Mouse (Mus musculus): ENCODE results near the gene Wdr18. TPM values are rescaled to one million over a fixed set of nuclear protein-coding genes. Genes with fewer than 3 reads are reported as not detected.
A peak's percentile ranks its signal among the peaks of the same experiment; 100 is the strongest.

Gene Wdr18
- total and polyA plus RNA-seq, 3 experiments, result 54.2 to 92.1 (median 70.8) TPM

DNA sequence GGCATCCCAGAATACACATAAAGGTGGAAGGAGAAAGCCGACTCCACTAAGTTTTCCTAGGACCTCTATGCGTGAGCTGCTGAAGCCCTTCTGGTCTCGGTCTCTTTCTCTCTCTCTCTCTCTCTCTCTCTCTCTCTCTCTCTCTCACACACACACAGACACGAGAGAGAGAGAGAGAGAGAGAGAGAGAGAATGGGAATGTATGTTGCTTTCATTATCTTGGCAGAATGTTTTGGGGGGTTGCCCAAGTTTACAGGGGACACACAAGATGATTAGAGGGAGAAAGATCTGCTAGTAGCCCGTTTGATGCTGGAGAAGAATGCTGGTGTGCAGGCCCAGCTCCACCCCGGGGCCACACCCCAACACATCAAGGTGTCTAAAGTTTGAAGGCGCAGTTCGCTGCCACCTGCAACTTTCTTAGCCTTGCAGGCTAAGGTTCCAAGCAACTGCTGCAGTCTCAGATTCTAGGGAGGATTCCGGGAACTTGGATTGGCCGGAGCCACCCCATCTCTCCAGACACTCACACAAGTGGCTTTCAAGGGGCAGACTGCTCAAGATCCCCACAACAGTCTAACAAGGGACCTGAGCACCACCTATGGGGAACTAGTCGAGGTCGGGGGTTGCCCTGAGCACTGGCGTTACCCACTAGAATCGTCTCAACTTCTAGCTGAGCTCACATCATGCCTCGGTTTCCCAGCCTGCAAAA is 34.0 kb upstream of the Wdr18 start:
- in situ Hi-C loops (cut with MboI; ENCODE audit: low pct_ligation_motif_present, low pct_unique_long_range_greater_than_20kb, low sequenced_read_pairs), result loop anchor here (5.0 kb wide), 2 partner anchors 34 to 36 kb away; partner anchors contain the start of genes Cfd and Wdr18
- H3K36me3 ChIP-seq (replicated peaks in 1 of 2; ENCODE audit: control insufficient read depth in 1 of 2, insufficient read depth in 1 of 2, low read length in 1 of 2), result peaks cover 5 to 13% of the 10 kb centered on the region in 2 experiments
- DNase-seq (ENCODE audit: extremely low read depth), result peak; percentile 46
- H3K27ac ChIP-seq (ENCODE audit: insufficient read depth, low read depth), result peak overlapping the region; percentile 81
- dilution Hi-C loops (cut with MboI; ENCODE audit: extremely low pct_ligation_motif_present, extremely low pct_unique_long_range_greater_than_20kb, low sequenced_read_pairs), result no loop called here
- no peaks in the 10 kb centered on the region for H3K27me3 ChIP-seq (replicated peaks)
- peaks cover 40% of the 10 kb centered on the region for H3K79me2 ChIP-seq (replicated peaks; ENCODE audit: control insufficient read depth, extremely low read depth, insufficient read depth, poor library complexity, severe bottlenecking)
- H3K9ac ChIP-seq (ENCODE audit: insufficient read depth, low read depth), result peak overlapping the region; percentile 75
- H3K4me3 ChIP-seq (replicated peaks in 1 of 3; ENCODE audit: low read depth in 2 of 3, low read length in 2 of 3, poor library complexity in 1 of 3), result peak overlapping the region; percentile 61 to 96 (median 63)
- H3K4me1 ChIP-seq (ENCODE audit: control insufficient read depth in 1 of 2, insufficient read depth in 2 of 2), result peaks cover 3 to 46% of the 10 kb centered on the region in 2 experiments
- peaks cover 4% of the 10 kb centered on the region for H3K9me3 ChIP-seq (replicated peaks; ENCODE audit: low read length)
- TF ChIP-seq CHD1 (IDR thresholded peaks at IDR 0.05; ENCODE audit: low read depth, low read length), result peak; percentile 64; the same call in 1 of the 2 replicates
- no peak for TF ChIP-seq ELF1 (IDR thresholded peaks at IDR 0.05; ENCODE audit: low read depth, low read length)
- TF ChIP-seq EP300 (IDR thresholded peaks at IDR 0.05; ENCODE audit: low read length), result 0 out of 2 replicates have a peak, but pooled peaks have one; percentile 8
- H3K4me2 ChIP-seq (ENCODE audit: insufficient read depth, low read depth, poor library complexity, severe bottlenecking), result peak overlapping the region; percentile 92

DNA sequence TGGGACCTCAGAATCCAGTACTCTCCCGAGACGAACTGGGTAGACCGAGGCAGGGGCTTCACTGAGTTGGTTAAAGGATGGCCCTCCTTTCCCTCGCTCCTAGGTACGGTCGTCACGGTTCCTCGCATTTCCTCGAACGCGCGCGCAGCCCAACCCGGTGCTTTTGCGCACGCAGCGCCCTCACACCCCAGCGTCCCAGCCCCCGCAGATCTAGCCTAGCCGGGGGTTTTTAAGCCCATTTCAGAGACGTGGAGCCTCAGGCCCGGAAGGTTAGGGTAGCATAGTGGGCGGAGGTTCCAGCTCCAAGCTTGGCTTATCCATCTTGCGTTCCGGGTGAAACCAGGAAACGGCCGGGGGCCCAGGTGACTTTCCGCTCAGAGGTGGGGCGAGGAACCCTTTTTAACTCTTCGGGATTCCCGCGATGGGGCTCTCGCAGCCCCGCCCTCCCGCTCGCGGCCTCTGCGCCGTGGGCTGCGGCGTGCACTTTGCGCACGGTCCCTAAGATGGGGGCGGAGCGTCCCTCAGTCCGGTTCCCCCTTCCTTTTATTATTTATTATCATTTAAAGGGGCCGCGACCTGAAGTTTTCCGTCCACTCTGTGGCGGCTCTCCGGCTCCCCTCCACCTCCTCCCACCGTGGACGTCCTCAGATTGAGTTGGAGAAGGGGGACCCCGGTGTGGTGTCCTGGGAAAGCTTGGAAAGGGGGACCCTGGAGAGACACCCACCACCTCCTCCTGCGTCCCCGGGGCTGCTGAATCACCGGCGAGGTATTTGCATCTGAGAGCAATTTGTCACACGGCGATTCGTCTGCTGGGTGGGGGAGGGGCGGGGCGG is 33.2 kb upstream of the Wdr18 start, which contains the start of gene Arid3a:
TSS of gene Arid3a (plus strand) at position 553 of the 833 bp plus-strand sequence.
- Histone ChIP-seq H3K4me1 (ENCODE audit: control insufficient read depth in 1 of 2, insufficient read depth in 2 of 2) (peaks cover 6 to 53% of the 10 kb centered on the region in 2 experiments), H3K4me2 (ENCODE audit: insufficient read depth, low read depth, poor library complexity, severe bottlenecking) (peak within 1 kb of the TSS; percentile 92), H3K9ac (ENCODE audit: insufficient read depth, low read depth) (peak within 1 kb of the TSS; percentile 98), H3K36me3 (replicated peaks in 1 of 2; ENCODE audit: control insufficient read depth in 1 of 2, insufficient read depth in 1 of 2, low read length in 1 of 2) (peaks cover 11 to 20% of the 10 kb centered on the region in 2 experiments), H3K27ac (ENCODE audit: insufficient read depth, low read depth) (peak within 1 kb of the TSS; percentile 81), H3K79me2 (replicated peaks; ENCODE audit: control insufficient read depth, extremely low read depth, insufficient read depth, poor library complexity, severe bottlenecking) (peaks cover 48% of the 10 kb centered on the region), H3K27me3 (replicated peaks) (no peaks in the 10 kb centered on the region), H3K4me3 (replicated peaks in 1 of 3; ENCODE audit: low read depth in 2 of 3, low read length in 2 of 3, poor library complexity in 1 of 3) (peak within 1 kb of the TSS; percentile 72 to 96 (median 91)), H3K9me3 (replicated peaks; ENCODE audit: low read length) (peaks cover under 1% of the 10 kb centered on the region)
- in situ Hi-C loops (cut with MboI; ENCODE audit: low pct_ligation_motif_present, low pct_unique_long_range_greater_than_20kb, low sequenced_read_pairs) (loop anchor here (5.0 kb wide), 2 partner anchors 34 to 36 kb away; partner anchors contain the start of genes Cfd and Wdr18), dilution Hi-C loops (cut with MboI; ENCODE audit: extremely low pct_ligation_motif_present, extremely low pct_unique_long_range_greater_than_20kb, low sequenced_read_pairs) (no loop called here)
- DNase-seq (ENCODE audit: extremely low read depth), result peak; percentile 94
- peak; percentile 90 for TF ChIP-seq ELF1 (IDR thresholded peaks at IDR 0.05; ENCODE audit: low read depth, low read length)
- TF ChIP-seq NRF1 (IDR thresholded peaks at IDR 0.05; ENCODE audit: low read depth, low read length), result peak; percentile 81
- peak; percentile 26 for TF ChIP-seq SMC3 (IDR thresholded peaks at IDR 0.05; ENCODE audit: low read depth, low read length)
- TF ChIP-seq TCF12 (IDR thresholded peaks at IDR 0.05; ENCODE audit: low read depth, low read length), result peak; percentile 94
- peak; percentile 80 for TF ChIP-seq MXI1 (IDR thresholded peaks at IDR 0.05; ENCODE audit: low read depth, low read length)
- TF ChIP-seq ETS1 (conservative IDR thresholded peaks at IDR 0.05; ENCODE audit: low read depth, low read length), result peak; percentile 83
- TF ChIP-seq RAD21 (IDR thresholded peaks at IDR 0.05; ENCODE audit: low read depth, low read length), result no peak; the same call in 1 of the 2 replicates
- TF ChIP-seq JUN (IDR thresholded peaks at IDR 0.05; ENCODE audit: insufficient read depth, low read depth, low read length), result no peak
- 0 out of 2 replicates have a peak, but pooled peaks have one; percentile 43 for TF ChIP-seq KAT2A (IDR thresholded peaks at IDR 0.05; ENCODE audit: insufficient replicate concordance, low read length)
- TF ChIP-seq RCOR1 (conservative IDR thresholded peaks at IDR 0.05; ENCODE audit: low read depth, low read length), result no peak
- TF ChIP-seq JUND (conservative IDR thresholded peaks at IDR 0.05; ENCODE audit: low read depth, low read length), result no peak
- peak; percentile 37; the same call in 1 of the 2 replicates for TF ChIP-seq USF1 (IDR thresholded peaks at IDR 0.05; ENCODE audit: low read depth, low read length)
- peak; percentile 66 for TF ChIP-seq MAX (IDR thresholded peaks at IDR 0.05; ENCODE audit: low read length)
- TF ChIP-seq TBP (conservative IDR thresholded peaks at IDR 0.05; ENCODE audit: low read depth, low read length), result 0 out of 2 replicates have a peak, but pooled peaks have one; percentile 70
- peak; percentile 71 for TF ChIP-seq IRF4 (IDR thresholded peaks at IDR 0.05; ENCODE audit: low read depth, low read length)
- TF ChIP-seq CTCF (conservative IDR thresholded peaks at IDR 0.05 in 1 of 2, IDR thresholded peaks at IDR 0.05 in 1 of 2; ENCODE audit: low read depth in 2 of 2, low read length in 2 of 2), result no peak
- TF ChIP-seq BHLHE40 (IDR thresholded peaks at IDR 0.05; ENCODE audit: low read depth, low read length), result peak; percentile 67
- no peak for TF ChIP-seq GABPA (IDR thresholded peaks at IDR 0.05; ENCODE audit: insufficient replicate concordance, low read depth, low read length)
- peak; percentile 94 for TF ChIP-seq MEF2A (IDR thresholded peaks at IDR 0.05; ENCODE audit: borderline replicate concordance, low read depth, low read length)
- peak; percentile 86; the same call in 1 of the 2 replicates for TF ChIP-seq E2F4 (IDR thresholded peaks at IDR 0.05; ENCODE audit: insufficient replicate concordance, low read depth, low read length)
- TF ChIP-seq ZNF384 (IDR thresholded peaks at IDR 0.05; ENCODE audit: low read depth, low read length), result no peak
- 0 out of 2 replicates have a peak, but pooled peaks have one; percentile 38 for TF ChIP-seq PAX5 (IDR thresholded peaks at IDR 0.05; ENCODE audit: low read length)
- TF ChIP-seq POLR2AphosphoS2 (IDR thresholded peaks at IDR 0.05; ENCODE audit: low read depth, low read length), result peak; percentile 69; the same call in 1 of the 2 replicates
- peak; percentile 69 for TF ChIP-seq POLR2A (IDR thresholded peaks at IDR 0.05; ENCODE audit: low read depth, low read length)
- peak; percentile 86 for TF ChIP-seq CHD2 (IDR thresholded peaks at IDR 0.05; ENCODE audit: low read length)
- no peak for TF ChIP-seq ZKSCAN1 (IDR thresholded peaks at IDR 0.05; ENCODE audit: borderline replicate concordance, low read depth, low read length)
